Mouse (Mus musculus): ENCODE data around the gene Npnt. TPM values are rescaled to one million over a fixed set of nuclear protein-coding genes. Genes with fewer than 3 reads are reported as not detected.

Npnt gene
- total and polyA plus RNA-seq, 2 experiments from 2014 or later, result 9.0 to 14.3 TPM

DNA sequence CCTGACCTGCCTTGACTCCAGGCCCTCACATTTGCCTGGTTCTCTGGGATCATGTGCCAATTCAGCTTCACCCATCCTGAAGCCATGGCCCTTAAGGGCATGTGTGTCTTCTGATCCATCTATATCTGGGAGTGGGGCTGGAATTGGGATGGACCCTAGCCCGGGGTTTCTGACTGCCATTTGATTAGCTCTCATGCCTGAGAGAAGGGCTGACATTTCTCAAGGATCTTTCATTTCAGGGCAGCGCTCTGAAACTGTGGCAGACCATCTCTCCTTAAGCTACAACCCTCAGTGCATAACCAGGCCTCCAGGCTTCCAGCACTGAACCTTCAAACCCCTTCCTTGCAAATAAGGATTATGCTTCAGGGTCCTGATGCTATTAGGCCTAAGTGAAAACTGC is 99.7 kb downstream of the Npnt start:
- no peak for TF ChIP-seq CTCF (IDR thresholded peaks at IDR 0.05; ENCODE audit: low read depth)
- DNase-seq (no peak), ATAC-seq (no peak)
- WGBS, result 86% methylated on average over 2 of the region's 2 CpGs
- Histone ChIP-seq H3K4me2 (ENCODE audit: low read depth) (no peak overlapping the region), H3K36me3 (ENCODE audit: insufficient read depth) (no peaks in the 10 kb centered on the region), H3K4me1 (ENCODE audit: insufficient read depth) (no peaks in the 10 kb centered on the region), H3K4me3 (ENCODE audit: low read depth, low read length) (no peak overlapping the region), H3K9me3 (ENCODE audit: low read length) (no peaks in the 10 kb centered on the region), H3K27ac (ENCODE audit: low read depth, low read length) (no peak overlapping the region), H3K27me3 (ENCODE audit: insufficient read depth, low read length) (no peaks in the 10 kb centered on the region), H3K9ac (no peak overlapping the region)

DNA sequence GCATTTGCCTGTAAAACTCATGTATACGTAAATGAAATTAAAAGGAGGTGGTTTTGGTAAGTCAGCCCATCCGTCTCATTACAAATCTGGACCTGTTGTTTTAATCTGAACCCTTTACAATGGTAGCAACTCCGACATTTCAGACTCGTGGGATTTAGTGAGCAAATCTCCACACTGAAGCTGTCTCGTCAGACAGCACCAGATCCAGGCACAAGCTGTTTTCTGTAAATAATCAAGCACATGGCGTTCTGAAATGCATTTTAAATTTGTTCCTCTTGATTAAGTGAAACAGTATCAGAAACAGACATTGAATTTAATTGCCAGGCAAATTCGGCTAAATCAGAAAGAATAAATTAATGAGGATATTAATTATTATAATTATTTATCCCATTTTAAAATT is 100.4 kb downstream of the Npnt start:
- Histone ChIP-seq H3K4me1 (ENCODE audit: insufficient read depth) (no peaks in the 10 kb centered on the region), H3K9me3 (ENCODE audit: low read length) (no peaks in the 10 kb centered on the region), H3K4me2 (ENCODE audit: low read depth) (no peak overlapping the region), H3K9ac (no peak overlapping the region), H3K36me3 (ENCODE audit: insufficient read depth) (no peaks in the 10 kb centered on the region), H3K27ac (ENCODE audit: low read depth, low read length) (no peak overlapping the region), H3K4me3 (ENCODE audit: low read depth, low read length) (no peak overlapping the region), H3K27me3 (ENCODE audit: insufficient read depth, low read length) (no peaks in the 10 kb centered on the region)
- TF ChIP-seq CTCF (IDR thresholded peaks at IDR 0.05; ENCODE audit: low read depth), result no peak
- 51% methylated on average over 7 of the region's 7 CpGs for WGBS
- ATAC-seq, result no peak; the same call in 1 of the 2 replicates
- no peak for DNase-seq

DNA sequence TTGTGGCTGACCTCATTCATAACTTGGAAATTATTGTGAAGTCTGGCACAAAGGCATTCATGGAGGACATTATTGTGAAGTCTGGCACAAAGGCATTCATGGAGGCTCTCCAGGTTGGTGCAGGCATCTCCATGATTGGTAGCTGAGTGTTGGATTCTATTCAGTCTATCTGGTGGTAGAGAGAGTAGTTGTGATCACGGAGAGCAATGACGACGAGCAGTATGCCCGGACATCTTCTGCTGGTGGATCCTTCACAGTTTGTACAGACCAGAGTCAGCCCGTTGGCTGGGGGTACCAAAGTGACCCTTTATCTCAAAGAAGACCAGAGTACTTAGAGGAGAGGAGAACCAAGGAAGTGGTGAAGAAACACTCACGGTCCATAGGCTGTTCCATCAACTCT is 107.4 kb downstream of the Npnt start:
- peaks cover 26% of the 10 kb centered on the region for H3K36me3 ChIP-seq (ENCODE audit: insufficient read depth)
- WGBS, result 97% methylated on average over 6 of the region's 6 CpGs
- H3K4me2 ChIP-seq (ENCODE audit: low read depth), result no peak overlapping the region
- no peaks in the 10 kb centered on the region for H3K27me3 ChIP-seq (ENCODE audit: insufficient read depth, low read length)
- no peak for TF ChIP-seq CTCF (IDR thresholded peaks at IDR 0.05; ENCODE audit: low read depth)
- no peak overlapping the region for H3K27ac ChIP-seq (ENCODE audit: low read depth, low read length)
- DNase-seq, result no peak
- no peak overlapping the region for H3K9ac ChIP-seq
- H3K4me1 ChIP-seq (ENCODE audit: insufficient read depth), result no peaks in the 10 kb centered on the region
- no peak overlapping the region for H3K4me3 ChIP-seq (ENCODE audit: low read depth, low read length)
- H3K9me3 ChIP-seq (ENCODE audit: low read length), result no peaks in the 10 kb centered on the region
- ATAC-seq, result no peak

DNA sequence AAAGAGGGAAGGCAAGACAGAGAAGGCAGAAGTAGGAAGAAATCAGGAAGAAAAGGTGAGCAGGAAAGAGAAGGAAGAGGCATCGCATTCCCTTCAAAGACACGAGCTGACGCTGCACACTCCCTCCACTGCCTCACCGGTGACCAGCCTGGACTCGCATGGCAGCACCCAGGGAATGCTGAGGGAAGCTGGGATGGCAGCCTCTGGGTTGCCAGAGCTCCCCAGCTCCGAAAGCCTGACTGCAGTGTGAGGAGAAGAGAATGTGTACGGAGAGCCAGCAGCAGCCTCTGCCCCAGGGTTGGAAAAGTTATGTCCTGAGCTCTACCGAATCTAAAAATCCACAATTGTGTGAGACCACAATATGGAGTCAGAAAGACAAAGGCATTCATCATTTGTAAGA is 110.6 kb downstream of the Npnt start:
- TF ChIP-seq CTCF (IDR thresholded peaks at IDR 0.05; ENCODE audit: low read depth), result no peak
- no peak for DNase-seq
- Histone ChIP-seq H3K4me3 (ENCODE audit: low read depth, low read length) (no peak overlapping the region), H3K4me2 (ENCODE audit: low read depth) (no peak overlapping the region), H3K4me1 (ENCODE audit: insufficient read depth) (no peaks in the 10 kb centered on the region), H3K9ac (no peak overlapping the region), H3K27ac (ENCODE audit: low read depth, low read length) (no peak overlapping the region), H3K36me3 (ENCODE audit: insufficient read depth) (peaks cover 35% of the 10 kb centered on the region), H3K27me3 (ENCODE audit: insufficient read depth, low read length) (no peaks in the 10 kb centered on the region), H3K9me3 (ENCODE audit: low read length) (no peaks in the 10 kb centered on the region)
- 93% methylated on average over 8 of the region's 8 CpGs for WGBS
- ATAC-seq, result no peak

DNA sequence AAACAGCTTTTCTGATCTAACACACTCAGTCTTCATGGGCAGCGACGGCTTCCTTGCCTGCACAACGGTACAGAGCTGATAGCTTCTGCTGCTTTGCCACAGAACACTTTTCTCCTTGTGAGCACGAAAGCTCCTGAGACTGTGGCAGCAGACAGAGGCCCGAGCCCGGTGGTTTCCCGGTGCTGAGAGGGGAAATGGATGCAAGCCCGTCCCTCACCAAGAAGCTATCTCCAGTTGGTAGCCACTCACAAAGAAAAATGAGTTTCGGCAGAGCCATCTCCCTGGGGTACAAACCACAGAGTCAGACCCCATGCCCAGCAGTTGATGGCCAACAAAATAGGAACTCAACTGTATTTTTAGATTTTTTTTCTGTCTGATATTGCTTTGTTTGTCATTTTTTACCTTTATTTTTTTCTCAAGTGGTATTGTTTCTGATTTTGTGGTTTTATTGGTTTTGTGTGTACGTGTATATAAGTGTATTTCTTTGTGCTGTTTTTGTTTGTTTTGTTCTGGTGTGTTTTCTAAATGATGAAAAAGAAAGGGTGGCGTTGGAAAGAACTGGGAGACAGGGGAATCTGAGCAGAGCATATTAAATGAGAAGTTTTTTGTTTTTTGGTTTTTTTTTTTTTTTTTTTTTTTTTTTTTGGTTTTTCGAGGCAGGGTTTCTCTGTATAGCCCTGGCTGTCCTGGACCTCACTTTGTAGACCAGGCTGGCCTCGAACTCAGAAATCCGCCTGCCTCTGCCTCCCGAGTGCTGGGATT is 111.3 kb downstream of the Npnt start:
- DNase-seq (no peak), ATAC-seq (no peak)
- H3K36me3 ChIP-seq (ENCODE audit: insufficient read depth), result peaks cover 40% of the 10 kb centered on the region
- TF ChIP-seq CTCF (IDR thresholded peaks at IDR 0.05; ENCODE audit: low read depth), result no peak
- no peaks in the 10 kb centered on the region for H3K9me3 ChIP-seq (ENCODE audit: low read length)
- H3K27ac ChIP-seq (ENCODE audit: low read depth, low read length), result no peak overlapping the region
- H3K4me2 ChIP-seq (ENCODE audit: low read depth), result no peak overlapping the region
- 95% methylated on average over 14 of the region's 15 CpGs for WGBS
- no peak overlapping the region for H3K4me3 ChIP-seq (ENCODE audit: low read depth, low read length)
- H3K9ac ChIP-seq, result no peak overlapping the region
- no peaks in the 10 kb centered on the region for H3K4me1 ChIP-seq (ENCODE audit: insufficient read depth)
- H3K27me3 ChIP-seq (ENCODE audit: insufficient read depth, low read length), result no peaks in the 10 kb centered on the region

DNA sequence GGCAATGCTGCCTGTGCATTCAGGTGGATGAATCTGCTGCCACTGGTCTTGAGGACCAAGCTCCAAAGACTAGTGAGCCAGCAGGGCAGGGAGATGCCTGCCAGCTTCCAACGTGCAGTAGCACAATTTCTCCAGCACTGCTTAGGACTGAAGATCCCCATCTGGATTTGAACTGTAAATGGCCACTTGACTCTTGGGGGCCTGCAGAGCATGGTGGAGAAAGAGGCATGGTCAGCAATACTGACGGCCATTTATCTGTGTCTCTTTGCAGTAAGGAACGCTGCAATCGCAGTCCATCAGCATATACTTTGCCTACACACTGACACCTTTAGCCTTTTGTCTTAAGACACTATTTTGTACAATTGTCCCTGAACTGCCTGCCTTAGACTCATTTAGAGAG is 113.0 kb downstream of the Npnt start:
- Histone ChIP-seq H3K36me3 (ENCODE audit: insufficient read depth) (peaks cover 40% of the 10 kb centered on the region), H3K4me2 (ENCODE audit: low read depth) (no peak overlapping the region), H3K27ac (ENCODE audit: low read depth, low read length) (no peak overlapping the region), H3K4me3 (ENCODE audit: low read depth, low read length) (no peak overlapping the region), H3K9me3 (ENCODE audit: low read length) (no peaks in the 10 kb centered on the region), H3K9ac (no peak overlapping the region), H3K27me3 (ENCODE audit: insufficient read depth, low read length) (no peaks in the 10 kb centered on the region), H3K4me1 (ENCODE audit: insufficient read depth) (no peaks in the 10 kb centered on the region)
- ATAC-seq, result no peak
- TF ChIP-seq CTCF (IDR thresholded peaks at IDR 0.05; ENCODE audit: low read depth), result no peak
- whole genome bisulfite sequencing, result 89% methylated on average over 4 of the region's 4 CpGs
- DNase-seq, result no peak

DNA sequence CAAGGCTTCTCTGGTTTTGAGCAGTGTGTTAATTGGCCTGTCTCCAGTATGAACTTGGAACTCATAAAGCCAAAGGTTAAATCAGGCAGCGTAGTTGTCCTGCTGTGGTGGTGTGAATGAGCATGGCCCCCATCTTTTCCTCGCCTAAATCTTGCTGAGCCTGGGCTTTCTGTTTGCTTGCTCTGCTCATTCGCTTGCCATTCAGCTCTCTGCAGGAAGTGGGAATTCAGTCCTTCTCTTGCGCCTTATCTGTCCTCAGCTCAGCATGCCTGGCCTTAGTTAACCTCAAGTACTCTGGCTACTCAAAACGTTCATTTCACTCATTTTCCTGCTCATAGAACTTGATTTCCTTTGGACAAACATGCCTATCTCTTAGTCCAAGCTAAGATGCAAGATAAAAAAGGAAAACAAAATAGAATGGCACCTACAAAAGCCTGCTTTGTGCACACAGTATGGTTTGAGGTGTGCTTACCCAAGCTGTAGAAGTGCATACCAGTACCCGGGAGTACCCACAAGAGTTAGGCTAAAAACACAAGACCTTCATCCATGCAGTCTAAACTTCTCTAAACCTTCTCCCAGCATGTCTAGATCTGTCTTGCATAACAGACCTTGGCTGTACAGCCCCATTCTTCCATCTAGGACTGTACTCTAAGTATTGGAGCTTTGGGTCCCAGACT is 114.8 kb downstream of the Npnt start:
- no peak overlapping the region for H3K4me2 ChIP-seq (ENCODE audit: low read depth)

More for the DNA sequence above, 114.8 kb downstream of the Npnt start:
- H3K36me3 ChIP-seq (ENCODE audit: insufficient read depth), result peaks cover 33% of the 10 kb centered on the region
- DNase-seq (no peak), ATAC-seq (no peak)
- H3K4me3 ChIP-seq (ENCODE audit: low read depth, low read length), result no peak overlapping the region
- H3K9ac ChIP-seq, result no peak overlapping the region
- no peak overlapping the region for H3K27ac ChIP-seq (ENCODE audit: low read depth, low read length)
- WGBS, result 84% methylated on average over 6 of the region's 6 CpGs
- no peaks in the 10 kb centered on the region for H3K27me3 ChIP-seq (ENCODE audit: insufficient read depth, low read length)
- no peaks in the 10 kb centered on the region for H3K9me3 ChIP-seq (ENCODE audit: low read length)
- TF ChIP-seq CTCF (IDR thresholded peaks at IDR 0.05; ENCODE audit: low read depth), result no peak
- no peaks in the 10 kb centered on the region for H3K4me1 ChIP-seq (ENCODE audit: insufficient read depth)

Other genes with a start within 250 kb of the Npnt start
- 8.7 and 12.3 TPM in 2 replicates for gene Ints12, start 141.5 kb upstream of the Npnt start, total RNA-seq (2014; rRNA removed)
- gene Ints12, start 141.5 kb upstream of the Npnt start, polyA plus RNA-seq (2015; fragmentation: Nextera tagmentation; extraction: Ambion mirVana), result 10.0 and 10.1 TPM in 2 replicates
- gene Gstcd, start 141.7 kb upstream of the Npnt start, total RNA-seq (2014; rRNA removed), result 9.5 and 12.8 TPM in 2 replicates
- 1.4 and 2.1 TPM in 2 replicates for gene Gstcd, start 141.7 kb upstream of the Npnt start, polyA plus RNA-seq (2015; fragmentation: Nextera tagmentation; extraction: Ambion mirVana)

Measured in forebrain, postnatal 0 days (tissue).